Mouse (Mus musculus): ENCODE results near the gene Pgm2l1.

GRCm38 (mm10) chr7:100234264-100234885 lies 7.2 kb downstream of the Pgm2l1 start:
- no peak for TF ChIP-seq GATA1 (IDR thresholded peaks at IDR 0.05; ENCODE audit: low read length)
- TF ChIP-seq TAL1 (IDR thresholded peaks at IDR 0.05; ENCODE audit: low read length): no peak

Measured in erythroblast, embryonic 14.5 days (primary cell).